Mouse (Mus musculus): ENCODE data around the gene Clec16a. TPM values are rescaled to one million over a fixed set of nuclear protein-coding genes. Genes with fewer than 3 reads are reported as not detected.

The Clec16a gene
- polyA plus RNA-seq, 1 experiment, result 25.2 TPM

GRCm38 (mm10) chr16:10610801-10611200 lies 65.7 kb downstream of the Clec16a start:
- Histone ChIP-seq H3K4me1 (replicated peaks; ENCODE audit: control insufficient read depth, insufficient read depth, low read length) (no peaks in the 10 kb centered on the region; the same call in 1 of the 2 replicates), H3K27me3 (ENCODE audit: control insufficient read depth, insufficient read depth, low read length) (no peaks in the 10 kb centered on the region), H3K27ac (ENCODE audit: control insufficient read depth, insufficient read depth, low read length) (no peak overlapping the region), H3K36me3 (ENCODE audit: control insufficient read depth, insufficient read depth, low read length) (peaks cover 15% of the 10 kb centered on the region), H3K4me3 (ENCODE audit: control insufficient read depth, insufficient read depth, low read length) (no peak overlapping the region)
- no peak for TF ChIP-seq CTCF (IDR thresholded peaks at IDR 0.05; ENCODE audit: borderline replicate concordance, control insufficient read depth, extremely low read depth, insufficient read depth, low read length, poor library complexity)
- no peak for TF ChIP-seq POLR2A (IDR thresholded peaks at IDR 0.05; ENCODE audit: control insufficient read depth, extremely low read depth, insufficient read depth, low read length, poor library complexity)
- 87% methylated on average over 6 of the region's 6 CpGs for WGBS
- DNase-seq, result no peak

DNA sequence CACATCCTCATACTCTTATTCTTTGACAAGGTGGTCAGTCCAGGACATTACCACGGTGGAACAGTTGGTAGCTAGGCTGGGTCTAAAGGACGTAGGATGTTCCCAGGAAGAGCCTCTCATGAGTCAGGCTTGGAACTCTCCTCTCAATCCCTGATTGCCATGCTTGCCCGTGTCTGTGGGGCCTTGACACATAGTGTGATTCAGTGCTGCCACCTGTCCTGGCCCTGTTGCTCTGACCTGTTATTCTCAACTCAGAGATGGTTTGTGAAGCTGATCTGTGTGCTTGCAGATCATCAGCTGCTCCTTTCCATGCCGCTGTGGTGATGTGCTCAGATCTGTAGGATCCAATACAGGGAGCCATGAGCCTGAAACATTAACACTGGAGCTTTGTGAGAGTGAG lies 66.2 kb downstream of the Clec16a start:
- no peak overlapping the region for H3K27ac ChIP-seq (ENCODE audit: control insufficient read depth, insufficient read depth, low read length)

DNA sequence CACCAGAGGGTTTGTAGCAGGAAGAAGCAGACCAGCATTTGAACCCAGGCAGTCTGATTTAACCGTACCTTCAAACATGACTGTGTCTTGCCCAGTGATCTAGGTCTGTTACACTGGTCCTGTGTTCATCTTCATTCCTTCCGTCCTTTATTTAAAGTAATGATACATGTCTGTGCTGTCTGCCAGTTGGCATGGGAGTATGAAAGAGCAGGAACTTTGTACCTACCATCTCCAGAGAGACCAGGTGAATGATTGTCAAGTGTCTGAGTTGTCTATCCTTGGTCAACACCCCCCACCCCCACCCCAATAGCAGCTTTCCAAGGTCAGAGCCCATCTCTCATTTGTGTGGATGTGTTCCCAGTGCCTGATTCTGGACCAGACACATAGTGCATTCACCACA lies 68.9 kb downstream of the Clec16a start:
- Histone ChIP-seq H3K27ac (ENCODE audit: control insufficient read depth, insufficient read depth, low read length) (no peak overlapping the region), H3K4me1 (replicated peaks; ENCODE audit: control insufficient read depth, insufficient read depth, low read length) (no peaks in the 10 kb centered on the region), H3K27me3 (ENCODE audit: control insufficient read depth, insufficient read depth, low read length) (no peaks in the 10 kb centered on the region), H3K4me3 (ENCODE audit: control insufficient read depth, insufficient read depth, low read length) (no peak overlapping the region), H3K36me3 (ENCODE audit: control insufficient read depth, insufficient read depth, low read length) (peaks cover 19% of the 10 kb centered on the region)
- DNase-seq, result no peak
- TF ChIP-seq CTCF (IDR thresholded peaks at IDR 0.05; ENCODE audit: borderline replicate concordance, control insufficient read depth, extremely low read depth, insufficient read depth, low read length, poor library complexity), result no peak
- TF ChIP-seq POLR2A (IDR thresholded peaks at IDR 0.05; ENCODE audit: control insufficient read depth, extremely low read depth, insufficient read depth, low read length, poor library complexity), result no peak
- WGBS, result 98% methylated on average over 2 of the region's 2 CpGs

More for the DNA sequence above, 66.2 kb downstream of the Clec16a start:
- TF ChIP-seq POLR2A (IDR thresholded peaks at IDR 0.05; ENCODE audit: control insufficient read depth, extremely low read depth, insufficient read depth, low read length, poor library complexity) (no peak), CTCF (IDR thresholded peaks at IDR 0.05; ENCODE audit: borderline replicate concordance, control insufficient read depth, extremely low read depth, insufficient read depth, low read length, poor library complexity) (no peak)
- no peak for DNase-seq
- WGBS, result 91% methylated on average over 4 of the region's 4 CpGs
- Histone ChIP-seq H3K27me3 (ENCODE audit: control insufficient read depth, insufficient read depth, low read length) (no peaks in the 10 kb centered on the region), H3K4me1 (replicated peaks; ENCODE audit: control insufficient read depth, insufficient read depth, low read length) (no peaks in the 10 kb centered on the region), H3K36me3 (ENCODE audit: control insufficient read depth, insufficient read depth, low read length) (peaks cover 19% of the 10 kb centered on the region), H3K4me3 (ENCODE audit: control insufficient read depth, insufficient read depth, low read length) (no peak overlapping the region)

DNA sequence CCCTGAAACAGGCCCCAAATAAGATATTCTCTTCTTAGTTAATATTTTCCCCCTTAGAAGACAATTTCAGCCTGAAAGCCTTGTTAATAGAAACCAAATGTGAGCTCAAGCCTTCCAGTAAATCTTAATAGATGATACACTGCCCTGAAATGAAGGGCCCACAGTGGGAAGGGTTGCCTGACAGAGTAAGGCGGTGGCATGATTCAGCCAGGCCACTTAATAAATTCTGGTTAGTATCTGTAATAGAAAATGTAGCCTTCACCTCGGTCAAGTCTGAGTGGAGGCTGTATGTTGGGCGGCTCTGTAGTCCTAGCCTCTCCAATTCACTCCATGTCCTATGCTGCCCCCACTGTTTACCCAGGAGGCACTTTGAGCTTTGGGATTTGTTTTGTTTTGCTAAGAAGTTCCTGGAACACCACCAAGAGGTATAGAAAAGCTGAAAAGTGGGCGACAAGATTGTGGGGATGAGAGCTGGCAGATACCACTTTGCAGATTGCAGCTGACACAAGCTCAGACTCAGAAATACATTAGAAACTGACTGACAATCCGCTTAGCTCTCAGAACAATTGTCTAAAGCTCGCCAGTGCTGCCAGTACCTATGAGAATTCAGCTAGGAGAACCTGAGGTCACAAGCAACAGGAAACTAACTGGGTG lies 75.9 kb downstream of the Clec16a start:
- DNase-seq, result no peak
- 93% methylated on average over 6 of the region's 6 CpGs for WGBS
- H3K27ac ChIP-seq (ENCODE audit: control insufficient read depth, insufficient read depth, low read length), result no peak overlapping the region
- H3K4me1 ChIP-seq (replicated peaks; ENCODE audit: control insufficient read depth, insufficient read depth, low read length), result no peaks in the 10 kb centered on the region
- peaks cover 2% of the 10 kb centered on the region for H3K36me3 ChIP-seq (ENCODE audit: control insufficient read depth, insufficient read depth, low read length)
- TF ChIP-seq POLR2A (IDR thresholded peaks at IDR 0.05; ENCODE audit: control insufficient read depth, extremely low read depth, insufficient read depth, low read length, poor library complexity), result no peak
- no peak for TF ChIP-seq CTCF (IDR thresholded peaks at IDR 0.05; ENCODE audit: borderline replicate concordance, control insufficient read depth, extremely low read depth, insufficient read depth, low read length, poor library complexity)
- H3K4me3 ChIP-seq (ENCODE audit: control insufficient read depth, insufficient read depth, low read length), result no peak overlapping the region
- H3K27me3 ChIP-seq (ENCODE audit: control insufficient read depth, insufficient read depth, low read length), result no peaks in the 10 kb centered on the region

DNA sequence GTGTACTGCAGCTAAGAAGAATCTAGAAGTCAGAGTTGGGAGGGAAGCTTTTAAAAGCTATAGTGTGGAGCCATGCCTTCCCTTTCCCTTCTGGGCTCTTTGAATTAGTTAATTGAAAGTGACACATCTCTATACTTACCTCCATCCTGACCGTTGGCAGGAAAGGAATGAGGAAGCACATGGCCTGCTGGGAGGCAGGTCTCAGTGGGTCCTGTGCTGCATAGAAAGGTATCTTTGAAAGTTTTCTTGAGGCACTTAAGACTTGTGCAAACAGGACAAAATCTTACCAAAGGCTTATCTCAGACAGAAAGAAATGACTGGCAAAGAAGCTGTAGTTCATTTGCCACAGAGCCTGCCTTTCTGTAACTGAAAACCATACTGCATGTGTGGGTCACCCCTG lies 76.6 kb downstream of the Clec16a start:
- H3K27me3 ChIP-seq (ENCODE audit: control insufficient read depth, insufficient read depth, low read length), result no peaks in the 10 kb centered on the region
- H3K4me3 ChIP-seq (ENCODE audit: control insufficient read depth, insufficient read depth, low read length), result no peak overlapping the region
- no peak overlapping the region for H3K27ac ChIP-seq (ENCODE audit: control insufficient read depth, insufficient read depth, low read length)
- TF ChIP-seq POLR2A (IDR thresholded peaks at IDR 0.05; ENCODE audit: control insufficient read depth, extremely low read depth, insufficient read depth, low read length, poor library complexity) (no peak), CTCF (IDR thresholded peaks at IDR 0.05; ENCODE audit: borderline replicate concordance, control insufficient read depth, extremely low read depth, insufficient read depth, low read length, poor library complexity) (no peak)
- no peak for DNase-seq
- H3K4me1 ChIP-seq (replicated peaks; ENCODE audit: control insufficient read depth, insufficient read depth, low read length), result no peaks in the 10 kb centered on the region
- H3K36me3 ChIP-seq (ENCODE audit: control insufficient read depth, insufficient read depth, low read length), result no peaks in the 10 kb centered on the region
- WGBS, result 11% methylated on average over 1 of the region's 1 CpGs

- Histone ChIP-seq H3K27me3 (ENCODE audit: control insufficient read depth, insufficient read depth, low read length) (no peaks in the 10 kb centered on the region), H3K27ac (ENCODE audit: control insufficient read depth, insufficient read depth, low read length) (no peak overlapping the region), H3K36me3 (ENCODE audit: control insufficient read depth, insufficient read depth, low read length) (peaks cover 9% of the 10 kb centered on the region; the same call in 1 of the 2 replicates), H3K4me1 (replicated peaks; ENCODE audit: control insufficient read depth, insufficient read depth, low read length) (peaks cover 4% of the 10 kb centered on the region; the same call in 1 of the 2 replicates), H3K4me3 (ENCODE audit: control insufficient read depth, insufficient read depth, low read length) (no peak overlapping the region)
- 100% methylated on average over 1 of the region's 1 CpGs for WGBS
- TF ChIP-seq POLR2A (IDR thresholded peaks at IDR 0.05; ENCODE audit: control insufficient read depth, extremely low read depth, insufficient read depth, low read length, poor library complexity) (no peak), CTCF (IDR thresholded peaks at IDR 0.05; ENCODE audit: borderline replicate concordance, control insufficient read depth, extremely low read depth, insufficient read depth, low read length, poor library complexity) (no peak)
- no peak for DNase-seq
These were observed 81.0 kb downstream of the Clec16a start for GRCm38 (mm10) chr16:10626116-10626515.
